Mouse (Mus musculus): Measurements from ENCODE around the gene Cebpa. TPM values are rescaled to one million over a fixed set of nuclear protein-coding genes. Genes with fewer than 3 reads are reported as not detected.

Gene Cebpa
- polyA plus RNA-seq, 1 experiment from 2014 or later, result 1.1 TPM

GRCm38 (mm10) chr7:35156561-35157477, 37.7 kb downstream of the Cebpa start:
- Histone ChIP-seq H3K27ac (replicated peaks) (no peak overlapping the region), H3K4me3 (no peak overlapping the region), H3K4me1 (replicated peaks) (no peaks in the 10 kb centered on the region), H3K9me3 (no peaks in the 10 kb centered on the region), H3K36me3 (no peaks in the 10 kb centered on the region), H3K9ac (no peak overlapping the region), H3K27me3 (no peaks in the 10 kb centered on the region), H3K4me2 (no peak overlapping the region)
- no peak for ATAC-seq (ENCODE audit: low FRiP score, low read depth)
- WGBS, result 76% methylated on average over 16 of the region's 16 CpGs

GRCm38 (mm10) chr7:35157512-35157911, 38.4 kb downstream of the Cebpa start:
- H3K4me2 ChIP-seq, result no peak overlapping the region
- H3K9me3 ChIP-seq, result no peaks in the 10 kb centered on the region
- H3K9ac ChIP-seq, result no peak overlapping the region
- no peak overlapping the region for H3K27ac ChIP-seq (replicated peaks)
- no peak for ATAC-seq (ENCODE audit: low FRiP score, low read depth)
- H3K27me3 ChIP-seq, result no peaks in the 10 kb centered on the region
- H3K4me1 ChIP-seq (replicated peaks), result no peaks in the 10 kb centered on the region
- no peak overlapping the region for H3K4me3 ChIP-seq
- no peaks in the 10 kb centered on the region for H3K36me3 ChIP-seq
- WGBS, result 71% methylated on average over 3 of the region's 3 CpGs

- Histone ChIP-seq H3K9ac (no peak overlapping the region), H3K4me1 (replicated peaks) (no peaks in the 10 kb centered on the region), H3K36me3 (no peaks in the 10 kb centered on the region), H3K27me3 (no peaks in the 10 kb centered on the region), H3K9me3 (no peaks in the 10 kb centered on the region), H3K4me3 (no peak overlapping the region), H3K27ac (replicated peaks) (no peak overlapping the region), H3K4me2 (no peak overlapping the region)
- no peak for ATAC-seq (ENCODE audit: low FRiP score, low read depth)
- WGBS, result 83% methylated on average over 6 of the region's 6 CpGs
These were observed 43.4 kb downstream of the Cebpa start for GRCm38 (mm10) chr7:35162443-35162842.

GRCm38 (mm10) chr7:35163600-35163999, 44.5 kb downstream of the Cebpa start:
- no peak overlapping the region for H3K4me2 ChIP-seq
- H3K27ac ChIP-seq (replicated peaks), result no peak overlapping the region
- 67% methylated on average over 7 of the region's 7 CpGs for WGBS
- H3K4me1 ChIP-seq (replicated peaks), result no peaks in the 10 kb centered on the region
- H3K9ac ChIP-seq, result no peak overlapping the region
- H3K27me3 ChIP-seq, result no peaks in the 10 kb centered on the region
- H3K4me3 ChIP-seq, result no peak overlapping the region
- no peak for ATAC-seq (ENCODE audit: low FRiP score, low read depth)
- H3K9me3 ChIP-seq, result no peaks in the 10 kb centered on the region
- H3K36me3 ChIP-seq, result no peaks in the 10 kb centered on the region

- 81% methylated on average over 6 of the region's 6 CpGs for WGBS
- ATAC-seq (ENCODE audit: low FRiP score, low read depth), result no peak
- H3K4me2 ChIP-seq, result no peak overlapping the region
- H3K27me3 ChIP-seq, result no peaks in the 10 kb centered on the region
- no peak overlapping the region for H3K27ac ChIP-seq (replicated peaks)
- no peaks in the 10 kb centered on the region for H3K9me3 ChIP-seq
- H3K4me3 ChIP-seq, result no peak overlapping the region
- H3K9ac ChIP-seq, result no peak overlapping the region
- no peaks in the 10 kb centered on the region for H3K4me1 ChIP-seq (replicated peaks)
- no peaks in the 10 kb centered on the region for H3K36me3 ChIP-seq
These were observed 45.0 kb downstream of the Cebpa start for GRCm38 (mm10) chr7:35164131-35164530.

- H3K9me3 ChIP-seq, result no peaks in the 10 kb centered on the region
- no peak for ATAC-seq (ENCODE audit: low FRiP score, low read depth)
- no peak overlapping the region for H3K27ac ChIP-seq (replicated peaks)
- H3K4me2 ChIP-seq, result no peak overlapping the region
- H3K36me3 ChIP-seq, result no peaks in the 10 kb centered on the region
- WGBS, result 90% methylated on average over 5 of the region's 5 CpGs
- no peak overlapping the region for H3K4me3 ChIP-seq
- no peaks in the 10 kb centered on the region for H3K4me1 ChIP-seq (replicated peaks)
- H3K9ac ChIP-seq, result no peak overlapping the region
- H3K27me3 ChIP-seq, result peaks cover 10% of the 10 kb centered on the region
These were observed 47.9 kb downstream of the Cebpa start for GRCm38 (mm10) chr7:35166988-35167387.

- Histone ChIP-seq H3K4me3 (no peak overlapping the region), H3K27me3 (peaks cover 10% of the 10 kb centered on the region), H3K36me3 (no peaks in the 10 kb centered on the region), H3K9me3 (no peaks in the 10 kb centered on the region), H3K4me2 (no peak overlapping the region), H3K4me1 (replicated peaks) (0 out of 2 replicates have a peak, but pooled peaks cover 3% of the 10 kb centered on the region), H3K9ac (no peak overlapping the region), H3K27ac (replicated peaks) (no peak overlapping the region)
- WGBS, result 62% methylated on average over 2 of the region's 2 CpGs
- ATAC-seq (ENCODE audit: low FRiP score, low read depth), result no peak
These were observed 48.8 kb downstream of the Cebpa start for GRCm38 (mm10) chr7:35167925-35168324.

GRCm38 (mm10) chr7:35169341-35169740, 50.2 kb downstream of the Cebpa start:
- 17% methylated on average over 6 of the region's 6 CpGs for WGBS
- H3K9me3 ChIP-seq, result no peaks in the 10 kb centered on the region
- peak; percentile 55 for ATAC-seq (ENCODE audit: low FRiP score, low read depth)

More at GRCm38 (mm10) chr7:35169341-35169740, 50.2 kb downstream of the Cebpa start:
- Histone ChIP-seq H3K9ac (no peak overlapping the region), H3K36me3 (no peaks in the 10 kb centered on the region), H3K4me1 (replicated peaks) (0 out of 2 replicates have a peak, but pooled peaks cover 3% of the 10 kb centered on the region), H3K4me3 (no peak overlapping the region), H3K4me2 (no peak overlapping the region), H3K27me3 (peaks cover 13% of the 10 kb centered on the region), H3K27ac (replicated peaks) (no peak overlapping the region)

Small RNAs within 50 kb of the gene (microRNA-seq; reads per million reads assigned to microRNA genes)
- gene Gm25033, result not detected

Other genes starting within 250 kb of the Cebpa start
- 61.3 and 62.6 TPM in 2 replicates for gene Pepd, start 206.9 kb upstream of the Cebpa start, polyA plus RNA-seq (2015; fragmentation: Nextera tagmentation; extraction: Ambion mirVana)
- gene Cebpg, start 62.7 kb upstream of the Cebpa start, polyA plus RNA-seq (2015; fragmentation: Nextera tagmentation; extraction: Ambion mirVana), result 30.5 and 33.3 TPM in 2 replicates
- 24.0 and 25.7 TPM in 2 replicates for gene Slc7a10, start 67.1 kb downstream of the Cebpa start, polyA plus RNA-seq (2015; fragmentation: Nextera tagmentation; extraction: Ambion mirVana)
- gene Lrp3, start 96.2 kb downstream of the Cebpa start, polyA plus RNA-seq (2015; fragmentation: Nextera tagmentation; extraction: Ambion mirVana), result 28.3 and 30.6 TPM in 2 replicates
- gene Gpatch1, start 199.1 kb downstream of the Cebpa start, polyA plus RNA-seq (2015; fragmentation: Nextera tagmentation; extraction: Ambion mirVana), result 17.9 and 20.0 TPM in 2 replicates
- gene Rhpn2, start 214.9 kb downstream of the Cebpa start, polyA plus RNA-seq (2015; fragmentation: Nextera tagmentation; extraction: Ambion mirVana), result 2.8 and 3.7 TPM in 2 replicates